Mouse (Mus musculus) adrenal gland, adult 18-20 months (tissue): ENCODE data around the gene Sec14l1. TPM values are rescaled to one million over a fixed set of nuclear protein-coding genes. Genes with fewer than 3 reads are reported as not detected.
A peak's percentile ranks its signal among the peaks of the same experiment; 100 is the strongest.

Experiments used
- DNase-seq, 2 experiments: peaks; one replicate each; pipeline ENCODE4 v3.0.0; 2021 to 2022; ENCODE audit warnings: low spot score in 2 of 2
- total RNA-seq, 2 experiments: library from RNA; stranded (reverse); gene quantifications; 1 replicate in 1 of 2; 2 replicates in 1 of 2; pipeline ENCODE4 v1.2.3; 2021

The Sec14l1 gene
- total RNA-seq, 2 experiments from 2014 or later, result 106 to 159 TPM

DNA sequence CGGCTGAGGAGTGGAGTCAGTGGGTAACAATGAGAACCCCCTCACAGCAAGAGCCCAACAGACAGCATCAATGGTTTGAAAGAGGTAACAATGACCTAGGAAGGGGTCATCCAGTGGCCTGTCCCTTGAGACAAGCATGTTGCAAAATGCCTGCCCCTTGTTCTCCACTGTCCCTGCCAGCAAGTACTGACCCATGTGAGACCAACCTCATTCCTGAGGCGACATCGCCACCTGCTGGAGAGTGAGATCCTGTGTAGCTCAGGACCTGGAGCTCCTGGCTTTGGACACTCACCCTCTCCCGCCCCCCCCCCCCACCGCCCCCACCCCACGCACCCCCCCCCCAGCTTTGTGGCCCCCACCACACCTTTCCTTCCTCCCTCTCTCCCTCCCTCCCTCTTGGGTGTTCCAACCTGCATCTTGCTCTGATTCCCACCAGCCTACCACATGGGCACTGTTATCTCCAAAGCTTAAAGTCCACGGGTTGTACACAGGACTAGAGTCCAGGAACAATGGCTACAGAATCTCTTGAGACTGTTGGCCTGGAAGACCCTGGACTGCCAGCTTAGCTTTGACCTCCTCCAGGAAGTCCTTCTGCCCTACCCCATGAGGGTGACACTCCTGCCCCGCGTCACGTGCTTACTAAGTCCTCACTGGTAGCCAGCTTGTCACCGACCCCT, 62.5 kb downstream of the Sec14l1 start:
- DNase-seq, result peak; percentile 94 to 96

DNA sequence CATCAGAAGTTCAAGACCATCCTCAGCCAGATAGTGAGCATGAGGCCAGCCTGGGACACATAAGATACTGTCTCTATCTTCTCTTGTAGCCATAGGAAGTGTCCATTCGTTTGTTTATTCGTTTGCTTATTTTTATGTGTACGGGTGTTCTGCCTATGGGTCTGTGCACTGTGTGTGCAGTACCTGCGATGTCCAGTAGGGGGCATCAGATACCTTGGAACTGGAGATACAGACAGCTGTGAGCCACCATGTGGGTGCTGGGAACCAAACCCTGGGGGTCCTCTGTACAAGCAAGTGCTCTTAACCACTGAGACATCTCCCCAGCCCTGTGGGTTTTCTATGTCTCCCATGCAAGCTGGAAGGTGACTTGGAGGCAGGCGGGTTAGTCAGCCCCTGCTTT, 64.9 kb downstream of the Sec14l1 start:
- no peak for DNase-seq

DNA sequence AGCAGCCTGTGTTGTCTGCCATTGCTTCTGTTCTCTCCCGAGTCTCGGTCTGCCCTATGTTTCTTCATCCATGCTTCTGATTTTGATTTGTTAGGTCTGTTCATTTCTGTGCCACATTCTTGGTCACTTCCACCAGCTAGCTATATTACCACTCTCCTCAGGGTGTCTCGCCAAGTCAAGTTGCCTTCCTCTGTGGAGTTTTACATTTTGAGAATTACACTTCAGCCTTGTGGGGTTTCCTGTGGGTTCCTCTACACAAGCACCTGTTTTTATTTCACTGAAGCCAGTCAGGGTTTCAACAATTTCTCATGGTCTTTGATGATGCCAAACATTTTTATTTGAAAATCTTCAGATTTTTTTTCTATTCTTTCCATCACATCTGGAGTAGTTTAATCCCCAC, 67.8 kb downstream of the Sec14l1 start:
- DNase-seq, result no peak

DNA sequence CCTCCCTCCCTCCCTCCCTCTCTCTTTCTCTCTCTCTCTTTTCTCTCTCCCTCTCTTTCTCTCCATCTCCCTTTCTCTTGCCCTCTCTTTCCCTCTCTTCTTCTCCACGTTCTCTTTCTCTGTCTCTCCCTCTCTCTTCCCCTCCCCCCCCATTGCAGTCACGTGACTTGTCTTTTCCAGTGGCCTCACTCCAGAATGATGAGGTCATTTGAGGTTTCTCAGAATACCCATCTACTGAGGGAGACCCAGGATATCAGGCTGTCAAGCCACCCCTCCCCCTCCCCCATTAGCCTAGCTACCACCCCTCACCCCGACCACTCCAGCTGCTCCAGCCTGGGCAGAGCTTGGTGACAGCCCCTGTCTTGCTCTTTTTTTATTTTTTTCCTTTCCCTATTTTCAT, 68.3 kb downstream of the Sec14l1 start:
- DNase-seq, result no peak

DNA sequence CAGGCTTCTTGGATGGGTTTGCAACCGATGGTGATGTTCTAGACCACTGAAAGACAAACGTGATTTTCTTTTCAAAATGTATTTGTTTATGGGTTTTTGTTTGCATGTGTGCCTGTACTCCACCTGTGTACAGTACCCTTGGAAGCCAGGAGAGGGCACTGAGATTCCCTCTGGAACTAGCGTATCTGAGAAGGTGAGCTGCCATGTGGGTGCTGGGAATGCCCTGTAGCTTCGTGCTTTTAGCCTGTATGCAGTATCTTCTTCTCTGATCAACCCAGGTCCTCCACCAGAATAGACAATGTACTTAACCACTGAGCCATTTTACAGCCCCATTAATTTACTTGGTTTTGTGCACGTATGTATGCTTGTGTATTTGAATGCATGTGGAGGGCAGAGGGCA, 68.9 kb downstream of the Sec14l1 start:
- DNase-seq, result no peak

DNA sequence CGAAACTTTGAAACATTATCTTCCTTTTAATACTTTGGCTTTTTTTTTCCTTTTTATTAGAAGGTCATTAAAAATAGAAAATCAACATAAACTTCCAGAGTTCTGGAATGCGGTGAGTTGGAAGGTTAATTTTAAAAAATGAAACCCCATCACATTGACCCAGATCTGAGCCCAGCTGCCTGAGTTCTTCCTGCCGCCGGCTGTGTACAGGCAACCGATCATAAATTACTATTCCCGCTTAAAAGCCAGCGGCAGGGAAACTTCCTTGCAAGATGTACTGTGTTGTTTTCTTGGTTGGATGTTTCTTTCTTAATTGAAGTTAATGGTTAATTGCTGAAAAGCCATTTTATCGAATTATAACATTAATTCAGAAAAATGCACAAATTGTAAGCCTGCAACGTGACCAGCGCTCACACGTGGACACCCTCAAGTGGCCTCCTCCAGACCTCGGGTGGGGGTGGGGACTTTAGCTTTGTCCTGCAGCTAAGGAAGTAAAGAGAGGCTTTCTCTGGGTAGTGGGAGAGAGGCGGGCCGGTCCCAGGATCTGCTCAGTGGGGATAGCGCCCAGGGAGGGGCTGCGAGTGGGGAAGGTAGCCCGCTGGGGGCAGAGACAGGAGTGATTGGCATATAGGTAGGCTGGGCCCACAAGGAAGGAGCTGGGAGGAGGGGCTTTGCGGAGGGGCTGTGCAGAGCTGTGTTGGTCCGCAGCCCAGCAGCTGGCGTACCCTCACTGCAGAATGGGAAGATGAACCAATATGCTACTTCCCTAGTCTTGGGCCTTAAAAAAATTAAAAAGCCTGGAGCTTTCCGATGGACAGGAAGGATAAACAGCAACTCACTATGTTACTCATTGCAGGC, 70.3 kb downstream of the Sec14l1 start:
- DNase-seq, result no peak

DNA sequence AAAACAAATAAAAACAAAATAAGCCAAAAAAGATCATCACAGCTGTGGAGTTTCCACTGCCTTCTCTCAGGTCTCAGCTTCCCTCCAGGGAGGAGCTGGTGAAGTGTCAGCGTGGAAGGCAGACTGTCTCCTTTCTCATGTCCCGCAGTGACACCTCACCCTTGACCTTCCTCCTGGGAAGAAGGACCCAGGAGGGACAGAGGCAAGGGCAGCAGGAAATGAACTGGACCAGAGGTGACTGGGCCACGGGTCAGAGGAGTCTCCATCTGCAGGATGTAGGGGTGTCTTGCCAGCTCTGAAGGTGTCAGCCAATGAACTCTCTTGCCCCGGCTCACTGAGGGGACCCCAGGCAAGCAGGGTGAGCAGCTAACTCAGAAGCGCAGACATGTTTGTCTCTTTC, 76.6 kb downstream of the Sec14l1 start:
- DNase-seq, result no peak

DNA sequence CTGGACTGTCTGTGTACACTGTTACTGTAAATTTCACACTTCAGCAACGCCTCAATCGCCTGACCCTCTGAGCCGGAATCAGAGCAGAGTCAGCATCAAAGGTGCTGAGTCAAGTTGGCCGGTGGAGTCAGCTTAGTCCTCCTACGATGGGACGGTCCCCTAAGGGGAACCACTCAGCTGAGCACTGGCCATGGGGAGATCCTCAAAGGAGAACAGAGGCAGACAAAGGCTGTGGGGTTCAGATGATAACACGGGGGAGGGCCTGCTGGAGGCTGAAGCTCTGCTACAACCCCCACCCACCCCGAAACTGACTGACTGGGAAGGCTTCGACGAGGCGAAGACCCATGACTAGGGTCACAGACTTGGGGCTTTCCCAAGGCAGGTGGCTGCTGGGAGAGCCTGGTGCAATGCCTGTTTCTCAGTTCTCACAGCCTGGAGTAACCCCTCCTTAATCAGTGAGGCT, 79.5 kb downstream of the Sec14l1 start:
- DNase-seq, result no peak

DNA sequence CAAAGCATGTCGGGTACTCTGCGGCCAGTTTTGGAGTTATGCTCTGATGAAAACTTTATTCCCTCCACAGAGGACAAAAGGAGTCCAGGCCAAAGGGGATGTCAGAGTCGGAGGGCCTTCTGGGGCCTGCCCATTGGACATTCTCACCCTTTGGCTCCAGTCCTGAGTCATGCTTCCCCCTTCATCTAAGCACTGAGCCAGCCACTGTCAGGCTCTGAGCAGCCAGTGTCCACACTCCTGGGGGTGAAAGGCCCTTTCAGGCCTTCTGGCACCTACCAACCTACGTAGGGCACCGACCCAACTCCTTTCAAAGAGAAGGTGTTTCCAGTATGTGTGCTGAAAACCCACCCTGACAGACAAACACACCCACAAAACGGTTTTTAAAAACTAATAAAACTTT, 80.6 kb downstream of the Sec14l1 start:
- DNase-seq, result no peak

DNA sequence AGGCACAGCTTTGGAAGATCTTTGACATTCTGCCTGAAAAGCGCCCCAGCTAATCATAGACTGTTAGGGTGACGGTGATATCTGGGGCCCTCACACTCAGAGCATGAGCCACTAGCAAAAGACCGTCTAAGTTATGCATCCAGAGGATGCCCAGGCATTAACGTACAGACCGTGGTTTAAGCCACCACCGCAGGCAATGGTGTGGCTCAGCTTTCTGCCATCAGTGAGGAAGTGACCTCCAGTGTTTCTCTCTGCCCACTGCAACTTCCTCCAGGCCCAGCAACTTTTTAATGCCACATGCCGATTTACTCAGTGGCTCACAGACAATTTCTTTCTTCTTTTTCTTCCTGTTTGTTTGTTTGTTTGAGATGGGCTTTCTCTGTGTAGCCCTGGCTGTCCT, 81.7 kb downstream of the Sec14l1 start:
- DNase-seq, result no peak

DNA sequence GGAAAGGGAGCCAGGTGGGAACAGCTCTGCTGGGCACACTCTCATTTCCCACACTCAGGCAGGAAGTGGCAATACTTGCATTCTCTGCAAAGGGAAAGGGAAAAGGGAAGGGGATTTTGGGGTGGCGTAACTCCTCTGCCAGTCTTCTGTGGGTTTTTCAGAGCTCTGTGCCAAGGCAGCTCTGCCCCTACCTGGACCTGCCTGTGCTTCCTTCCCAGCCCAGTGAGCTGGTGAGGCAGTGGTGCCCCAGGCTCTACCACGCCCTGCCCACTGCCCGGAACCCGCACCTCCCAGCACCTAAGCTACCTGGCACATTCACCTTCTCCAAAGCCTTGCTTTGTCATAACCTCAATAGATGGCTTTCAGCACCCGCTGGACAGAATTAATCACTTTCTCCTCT, 83.2 kb downstream of the Sec14l1 start:
- DNase-seq, result no peak

DNA sequence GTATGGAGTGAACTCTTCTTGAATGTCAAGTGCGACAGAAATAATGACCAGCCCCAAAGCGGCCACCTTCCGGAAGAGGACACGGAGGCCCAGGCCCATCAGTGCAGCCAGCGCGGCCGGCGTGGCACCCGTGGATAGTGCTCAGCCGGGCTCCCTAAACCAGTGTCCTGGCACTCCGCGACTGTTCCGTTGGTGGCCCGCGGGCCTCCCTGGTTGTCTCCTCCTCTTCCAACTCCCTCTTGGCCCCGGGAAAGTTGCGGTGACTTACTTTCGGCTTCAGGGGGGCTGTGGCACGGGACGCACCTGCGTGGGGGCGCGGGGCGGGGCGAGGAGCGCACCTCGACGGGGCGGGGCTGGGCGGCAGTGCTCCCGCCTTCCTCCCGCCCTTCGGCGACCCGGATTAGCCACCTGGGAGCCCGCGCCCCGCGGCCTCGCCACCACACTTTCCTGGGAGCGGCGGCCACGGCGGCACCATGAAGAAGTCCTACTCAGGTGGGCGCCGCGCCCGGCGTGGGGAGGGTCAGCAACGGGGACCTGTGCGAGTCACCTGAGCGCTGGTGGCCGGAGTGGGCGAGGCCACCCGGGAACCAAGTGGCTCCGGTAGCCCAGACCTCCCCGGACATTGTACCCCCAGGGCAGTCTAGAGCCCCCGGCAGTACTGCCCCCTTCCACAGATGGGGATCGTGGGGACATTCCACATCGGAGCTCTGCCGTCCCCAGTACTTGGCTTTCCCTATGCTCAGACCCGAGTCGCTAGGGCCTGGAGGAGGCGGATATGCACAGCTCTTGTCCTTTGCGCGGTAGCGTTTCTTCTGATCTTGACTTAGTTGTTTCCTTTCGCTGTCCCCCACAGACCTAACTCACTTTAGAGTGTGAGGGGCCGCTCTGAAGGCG, 84.6 kb downstream of the Sec14l1 start, which contains the start of gene Sept9:
Gene Sept9 (plus strand): TSS at position 380 of the 894 bp plus-strand sequence.
- DNase-seq, result peak; percentile 19 to 34

DNA sequence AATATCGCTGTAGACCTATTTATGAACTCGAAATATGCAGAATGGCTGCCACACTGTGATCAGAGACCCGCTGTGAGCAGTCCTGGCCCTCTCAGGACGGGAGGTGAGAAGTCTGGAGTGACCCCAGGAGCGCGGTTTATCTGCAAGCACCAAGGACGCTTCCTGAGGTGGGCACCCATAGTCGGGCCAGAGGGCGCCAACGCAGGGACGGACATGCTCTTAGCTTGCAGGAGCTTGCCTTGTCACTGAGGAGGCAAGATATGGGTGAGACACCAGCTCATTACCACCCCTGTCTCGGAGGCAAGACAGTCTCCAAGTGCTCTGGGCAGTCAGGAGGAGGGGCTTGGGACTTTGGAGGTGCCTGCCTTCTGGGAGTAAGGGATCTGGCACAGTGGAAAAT, 86.9 kb downstream of the Sec14l1 start:
- DNase-seq, result no peak

DNA sequence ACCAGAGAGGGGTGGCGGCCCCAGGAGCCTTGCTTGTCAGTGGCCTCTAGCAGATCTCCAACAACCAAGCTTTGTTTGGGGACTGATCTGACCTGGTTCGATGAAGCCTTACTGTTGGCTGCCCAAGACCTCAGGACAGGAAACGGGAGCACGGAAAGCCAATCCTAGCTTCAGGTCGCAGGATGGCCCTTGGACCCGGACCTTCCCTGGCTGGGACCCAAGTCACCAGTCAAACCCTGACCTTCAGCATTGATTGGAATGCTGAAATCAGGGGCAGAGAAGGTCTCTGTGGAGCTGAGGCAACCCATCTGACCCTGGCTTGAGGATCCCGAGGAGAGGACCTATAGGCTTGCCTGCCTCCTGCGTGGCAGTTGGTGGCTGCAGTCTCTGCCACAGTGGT, 89.6 kb downstream of the Sec14l1 start:
- DNase-seq, result no peak

DNA sequence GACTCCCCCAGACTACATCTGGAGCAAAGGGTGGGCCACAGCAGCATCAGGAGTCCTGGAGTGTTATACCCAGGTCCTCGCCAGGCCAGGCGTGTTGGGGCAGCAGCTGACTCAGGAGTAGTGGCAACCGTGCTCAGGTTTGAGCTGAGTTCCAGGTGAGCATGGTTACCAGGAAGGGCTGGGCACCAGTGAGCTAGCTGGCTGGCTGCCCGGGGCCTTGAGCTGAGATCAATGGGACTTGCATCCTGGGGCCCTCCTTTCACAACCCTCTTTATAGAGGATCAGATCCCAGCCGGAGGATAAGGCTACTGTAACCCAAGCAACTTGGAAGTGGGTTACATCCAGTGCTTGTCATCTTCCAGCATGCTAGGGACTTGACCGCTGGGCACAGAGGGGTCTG, 90.1 kb downstream of the Sec14l1 start:
- peak in 1 of 2 experiments; percentile 23 for DNase-seq

DNA sequence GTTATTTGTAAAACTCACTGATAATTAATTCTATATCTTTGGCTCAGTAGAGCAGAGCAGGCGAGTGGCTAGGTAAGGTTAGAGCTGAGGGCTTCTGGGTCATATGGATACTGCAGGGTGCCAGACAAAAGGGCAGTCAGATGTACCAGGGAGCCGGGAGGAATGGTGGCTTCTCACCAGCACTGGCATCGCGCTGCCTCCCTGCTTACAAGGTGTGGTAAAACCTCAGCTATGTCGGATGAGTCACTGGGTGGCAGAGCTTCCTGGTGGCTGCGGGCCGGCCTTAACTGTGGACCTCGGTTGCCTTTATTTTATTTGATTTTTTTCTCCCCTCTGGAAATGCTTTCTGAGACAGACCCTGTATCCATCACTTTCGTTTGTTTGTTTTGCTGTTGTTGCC, 90.5 kb downstream of the Sec14l1 start:
- DNase-seq, result no peak

DNA sequence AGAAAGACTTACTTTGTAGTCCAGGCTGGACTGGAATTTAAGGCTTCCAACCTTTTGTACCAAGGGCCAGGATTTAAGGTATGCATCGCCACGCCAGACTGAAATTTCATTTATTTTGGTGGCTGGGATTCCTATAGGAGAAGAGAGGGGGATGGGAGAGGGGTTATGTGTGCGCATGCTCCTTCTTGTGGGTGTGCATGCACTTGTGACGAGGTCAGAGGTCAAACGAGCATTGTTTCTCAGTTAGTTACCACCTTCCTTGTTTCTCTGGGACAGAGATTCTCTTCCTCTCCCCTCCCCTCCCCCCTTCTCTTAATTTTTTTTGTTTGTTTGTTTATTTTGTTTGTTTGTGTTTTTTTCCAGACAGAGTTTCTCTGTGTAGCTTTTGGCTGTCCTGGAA, 92.5 kb downstream of the Sec14l1 start:
- DNase-seq, result no peak

DNA sequence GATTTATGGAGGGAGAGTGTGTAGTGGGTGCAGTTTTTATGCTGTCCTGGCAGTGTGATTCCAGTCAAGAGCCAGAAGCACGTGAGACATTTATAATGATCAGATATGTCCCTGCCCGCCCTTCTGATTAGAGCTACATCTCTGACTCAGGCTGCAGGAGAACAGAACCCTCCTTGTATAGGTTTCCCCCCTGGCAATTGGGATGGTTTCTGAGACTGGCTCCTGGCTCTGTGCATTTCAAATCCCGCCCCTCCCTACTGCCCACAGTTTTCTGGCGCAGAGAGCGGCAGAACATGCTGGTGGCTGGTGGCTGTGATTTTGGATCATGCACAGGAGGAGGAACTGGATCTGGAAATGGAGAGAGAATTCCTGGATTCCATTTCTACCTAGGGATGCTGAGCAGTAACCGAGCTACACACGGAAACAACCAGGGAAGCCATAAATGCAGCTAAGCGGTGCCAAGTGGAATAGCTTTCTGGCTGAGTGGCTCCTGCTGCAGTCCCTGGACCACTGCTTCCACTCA, 93.2 kb downstream of the Sec14l1 start:
- no peak for DNase-seq
